Mouse (Mus musculus): ENCODE results near the gene Tns1.

GRCm38 (mm10) chr1:73938597-73938996, 185.7 kb downstream of the Tns1 start:
- TF ChIP-seq ZMIZ1 (IDR thresholded peaks at IDR 0.05; ENCODE audit: low read depth, low read length) (no peak), POLR2A (IDR thresholded peaks at IDR 0.05; ENCODE audit: control insufficient read depth in 1 of 2, insufficient read depth in 1 of 2, low read depth in 1 of 2, low read length in 2 of 2, poor library complexity in 1 of 2) (no peak), USF1 (IDR thresholded peaks at IDR 0.05; ENCODE audit: low read depth, low read length) (no peak), GATA1 (IDR thresholded peaks at IDR 0.05; ENCODE audit: low read depth, low read length) (no peak), POLR2AphosphoS2 (IDR thresholded peaks at IDR 0.05; ENCODE audit: low read length) (no peak), EP300 (IDR thresholded peaks at IDR 0.05; ENCODE audit: low read depth in 1 of 2, low read length in 2 of 2) (no peak), RAD21 (IDR thresholded peaks at IDR 0.05; ENCODE audit: low read depth, low read length) (no peak), NELFE (IDR thresholded peaks at IDR 0.05; ENCODE audit: low read depth, low read length) (no peak), ZNF384 (IDR thresholded peaks at IDR 0.05; ENCODE audit: low read depth, low read length) (no peak), NRF1 (IDR thresholded peaks at IDR 0.05; ENCODE audit: insufficient read depth, low read depth, low read length, poor library complexity, severe bottlenecking) (no peak), TAL1 (IDR thresholded peaks at IDR 0.05; ENCODE audit: low read length) (no peak)
